Mouse (Mus musculus): ENCODE data around the gene Ptgis. TPM values are rescaled to one million over a fixed set of nuclear protein-coding genes. Genes with fewer than 3 reads are reported as not detected.

Ptgis gene
- polyA plus RNA-seq, 1 experiment, result 9.1 TPM

DNA sequence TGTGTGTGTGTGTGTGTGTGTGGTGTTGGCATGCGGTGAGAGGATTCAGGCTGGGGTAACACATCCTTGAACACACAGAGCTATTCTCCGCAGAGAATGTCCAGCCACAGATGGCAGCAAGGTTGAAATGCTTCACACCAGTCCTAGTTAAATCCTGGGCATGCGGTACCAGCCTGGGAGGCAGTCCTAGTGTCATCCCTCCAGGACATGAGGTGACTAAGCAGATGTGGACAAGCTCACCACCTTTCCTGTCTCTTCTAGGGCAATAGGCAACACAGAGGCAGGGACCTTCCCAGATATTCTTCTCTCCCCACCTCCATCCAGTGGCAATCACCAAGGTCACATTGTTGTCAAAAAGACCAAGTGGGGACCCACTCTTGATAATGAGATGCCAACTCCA lies 98.1 kb downstream of the Ptgis start:
- H3K27me3 ChIP-seq (ENCODE audit: control insufficient read depth, insufficient read depth, low read length), result no peaks in the 10 kb centered on the region
- H3K27ac ChIP-seq (ENCODE audit: control insufficient read depth, insufficient read depth, low read depth, low read length), result no peak overlapping the region
- no peaks in the 10 kb centered on the region for H3K4me1 ChIP-seq (ENCODE audit: control insufficient read depth, insufficient read depth, low read length)
- TF ChIP-seq CTCF (IDR thresholded peaks at IDR 0.05; ENCODE audit: control insufficient read depth, insufficient read depth, insufficient replicate concordance, low read depth, low read length) (no peak), POLR2A (IDR thresholded peaks at IDR 0.05; ENCODE audit: control insufficient read depth, low read depth, low read length) (no peak)
- H3K36me3 ChIP-seq (ENCODE audit: control insufficient read depth, insufficient read depth, low read length), result no peaks in the 10 kb centered on the region
- no peak overlapping the region for H3K4me3 ChIP-seq (ENCODE audit: control insufficient read depth, low read depth, low read length)

DNA sequence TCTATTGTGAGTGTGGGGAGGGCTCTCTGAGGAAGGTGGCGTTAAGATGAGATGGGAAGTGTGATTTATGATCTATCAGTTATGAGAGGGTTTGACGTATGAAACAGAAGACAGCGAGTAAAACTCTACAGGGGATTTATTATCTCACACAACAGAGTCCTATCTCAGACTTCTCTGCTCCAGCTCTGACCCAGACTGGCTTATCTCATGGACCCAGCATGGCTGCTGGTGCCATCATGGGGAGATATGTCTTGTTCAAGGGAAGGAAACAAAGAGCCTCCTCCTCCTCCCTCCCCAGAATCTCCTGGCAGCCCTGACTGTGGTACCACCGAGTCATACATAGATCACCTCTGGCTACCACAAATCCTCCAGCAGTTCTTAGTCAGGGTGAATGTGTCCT lies 98.6 kb downstream of the Ptgis start:
- no peaks in the 10 kb centered on the region for H3K36me3 ChIP-seq (ENCODE audit: control insufficient read depth, insufficient read depth, low read length)
- H3K4me1 ChIP-seq (ENCODE audit: control insufficient read depth, insufficient read depth, low read length), result no peaks in the 10 kb centered on the region; the same call in 1 of the 2 replicates
- H3K27ac ChIP-seq (ENCODE audit: control insufficient read depth, insufficient read depth, low read depth, low read length), result no peak overlapping the region
- no peak for TF ChIP-seq POLR2A (IDR thresholded peaks at IDR 0.05; ENCODE audit: control insufficient read depth, low read depth, low read length)
- no peak for TF ChIP-seq CTCF (IDR thresholded peaks at IDR 0.05; ENCODE audit: control insufficient read depth, insufficient read depth, insufficient replicate concordance, low read depth, low read length)
- H3K4me3 ChIP-seq (ENCODE audit: control insufficient read depth, low read depth, low read length), result no peak overlapping the region
- no peaks in the 10 kb centered on the region for H3K27me3 ChIP-seq (ENCODE audit: control insufficient read depth, insufficient read depth, low read length)

Other genes with a start within 250 kb of the Ptgis start
- gene Stau1, start 244.3 kb downstream of the Ptgis start, polyA plus RNA-seq (2012; rRNA removed), result 20.9 and 21.7 TPM in 2 replicates
- gene Ddx27, start 225.4 kb downstream of the Ptgis start, polyA plus RNA-seq (2012; rRNA removed), result 17.5 and 19.1 TPM in 2 replicates
- gene Znfx1, start 177.6 kb downstream of the Ptgis start, polyA plus RNA-seq (2012; rRNA removed), result 42.7 and 43.3 TPM in 2 replicates
- 2.8 and 3.1 TPM in 2 replicates for gene Kcnb1, start 50.4 kb downstream of the Ptgis start, polyA plus RNA-seq (2012; rRNA removed)
- gene B4galt5, start 108.6 kb upstream of the Ptgis start, polyA plus RNA-seq (2012; rRNA removed), result 5.4 and 5.8 TPM in 2 replicates
- 53.5 and 63.4 TPM in 2 replicates for gene Slc9a8, start 181.1 kb upstream of the Ptgis start, polyA plus RNA-seq (2012; rRNA removed)

Measured in testis, adult 2 months (tissue).